Mouse (Mus musculus) C2C12 (cell line): ENCODE measurements at regions not wholly inside any gene's neighbourhood (a gene's known extent, or its start where the extent isn't known, plus 50 kb on each side); places are given as distances from the start of the nearest gene placed in this dataset.

Experiments
- CTCF ChIP-seq: IDR thresholded peaks from one replicate; pipeline ENCODE4 v1.5.1; 2011; ENCODE audit not compliant: control insufficient read depth, insufficient read depth, insufficient read length
- FOSL1 ChIP-seq: IDR thresholded peaks from one replicate; pipeline ENCODE4 v1.8.0; 2011; ENCODE audit warnings: mild to moderate bottlenecking, low read length; ENCODE audit not compliant: poor library complexity, insufficient read depth, severe bottlenecking

GRCm38 (mm10) chr8:116334101-116334500 is 170.7 kb upstream of the Dynlrb2 start:
- no peak for TF ChIP-seq CTCF
- no peak for TF ChIP-seq FOSL1
